Mouse (Mus musculus): ENCODE data around the gene Slc5a5. TPM values are rescaled to one million over a fixed set of nuclear protein-coding genes. Genes with fewer than 3 reads are reported as not detected.
"Not testable (repeated sequence)": the region's sequence is repeated elsewhere in the genome, so short reads cannot be mapped to it uniquely, and the experiment has no call there.

Slc5a5 gene
- total RNA-seq, 2 experiments from 2014 or later, result 0.14 to 0.17 TPM

DNA sequence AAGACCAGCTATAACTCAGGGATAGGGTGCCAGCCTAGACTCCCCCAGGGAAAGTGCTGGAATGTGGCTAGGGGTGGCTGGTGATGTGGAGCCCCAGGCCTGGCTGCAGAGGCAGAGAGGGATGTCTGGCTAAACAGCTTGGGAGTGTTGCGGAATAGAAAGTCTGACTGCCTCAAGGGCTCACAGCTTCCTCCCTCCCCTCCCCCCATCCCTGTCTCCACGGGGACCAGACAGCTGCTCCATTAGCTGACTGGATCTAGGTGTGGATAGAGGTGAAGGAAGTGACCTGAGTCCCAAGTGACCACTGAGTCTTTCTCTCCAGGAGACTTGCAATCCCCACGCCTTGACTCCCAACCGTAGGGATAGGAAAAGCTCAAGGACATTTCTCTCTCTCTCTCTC is 10.6 kb upstream of the Slc5a5 start:
- DNase-seq (ENCODE audit: low spot score in 2 of 2), result no peak

DNA sequence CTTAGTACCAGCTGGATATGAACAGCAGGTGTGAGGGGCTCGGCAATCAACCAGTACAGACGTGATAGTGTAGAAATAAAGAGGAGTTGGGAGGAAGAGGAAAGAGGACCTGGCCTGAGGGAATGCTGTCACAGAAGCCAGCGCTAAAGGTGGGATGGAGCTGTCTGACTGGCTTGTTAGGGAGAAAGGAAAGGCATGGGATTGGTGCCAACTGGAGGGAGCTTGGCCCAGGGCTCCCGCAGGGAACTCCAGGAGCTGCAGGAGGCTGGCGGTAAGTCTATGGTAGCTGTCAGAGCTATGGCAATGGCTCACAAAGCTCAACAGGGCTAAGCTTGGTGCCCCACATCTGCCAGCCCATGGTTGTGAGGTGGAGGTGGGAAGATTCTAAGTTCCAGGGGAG is 9.7 kb upstream of the Slc5a5 start:
- no peak for DNase-seq (ENCODE audit: low spot score in 2 of 2)

DNA sequence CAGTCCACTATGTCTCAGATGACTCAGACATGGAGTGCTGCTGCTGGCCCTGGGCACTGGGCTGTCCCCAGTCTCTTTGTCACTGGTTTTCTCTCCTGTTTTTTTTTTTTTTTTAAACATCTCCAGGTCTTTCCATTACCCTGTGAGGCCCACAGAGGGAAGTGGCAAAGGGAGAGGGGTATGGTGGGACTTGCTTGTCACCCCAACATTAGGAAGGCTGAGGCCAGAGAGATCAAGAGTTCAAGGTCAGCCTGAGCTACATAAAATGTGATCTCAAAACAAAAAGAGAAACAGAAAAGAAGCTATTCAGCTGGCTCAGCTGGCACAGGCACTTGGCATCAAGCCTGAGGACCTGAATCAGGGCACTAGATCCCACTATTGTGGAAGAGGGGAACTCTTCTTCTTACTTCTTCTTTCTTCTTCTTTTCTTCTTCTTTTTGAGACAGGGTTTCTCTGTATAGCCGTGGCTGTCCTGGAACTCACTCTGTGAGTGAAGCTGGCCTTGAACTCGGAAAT is 8.4 kb upstream of the Slc5a5 start:
- DNase-seq (ENCODE audit: low spot score in 2 of 2), result no peak

DNA sequence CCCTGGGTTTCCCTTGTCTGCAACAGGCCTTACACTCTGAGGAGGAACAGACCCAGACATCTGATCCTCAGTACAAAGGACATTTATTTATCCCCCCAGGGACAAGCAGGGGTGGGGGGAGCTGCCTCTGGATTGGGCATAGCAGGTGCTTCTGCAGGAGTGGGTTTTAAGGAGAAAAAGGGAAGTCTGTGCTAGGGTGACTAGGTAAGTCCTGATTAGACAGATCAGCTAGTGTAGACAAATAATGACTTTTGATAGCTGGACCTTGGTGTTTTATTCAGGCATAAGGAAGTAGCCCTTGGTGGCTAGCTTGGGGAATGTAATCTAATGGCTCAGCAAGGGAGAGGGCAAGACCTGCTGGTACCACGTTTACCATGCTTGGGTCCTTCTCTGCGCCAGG is 6.7 kb upstream of the Slc5a5 start:
- no peak for DNase-seq (ENCODE audit: low spot score in 2 of 2)

DNA sequence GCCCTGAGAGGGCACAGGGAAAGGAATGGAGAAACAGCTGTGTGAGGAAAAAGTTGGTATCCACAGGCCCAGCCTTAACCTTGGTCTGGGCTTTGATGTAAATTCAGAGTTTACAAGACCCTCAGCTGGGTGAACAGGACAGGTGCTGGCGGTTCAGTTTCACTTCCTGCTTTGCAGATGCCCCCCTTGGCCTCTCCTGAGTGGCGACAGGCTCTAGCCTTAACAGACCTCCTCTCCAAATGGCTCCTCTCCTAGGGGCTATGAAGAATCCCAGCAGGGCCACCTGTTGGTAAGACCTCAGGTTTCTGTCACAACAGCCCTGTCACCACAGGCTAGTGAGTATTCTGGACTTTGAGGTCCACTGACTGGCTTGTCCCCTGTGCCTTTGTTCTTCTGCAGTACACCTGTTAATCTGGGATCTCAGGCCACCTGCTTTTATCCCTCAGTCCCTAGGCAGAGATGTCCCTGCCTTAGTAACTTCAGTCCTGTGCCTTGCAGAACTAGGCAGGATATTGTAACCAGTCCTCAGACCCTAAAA is 6.2 kb upstream of the Slc5a5 start:
- DNase-seq (ENCODE audit: low spot score in 2 of 2), result no peak

DNA sequence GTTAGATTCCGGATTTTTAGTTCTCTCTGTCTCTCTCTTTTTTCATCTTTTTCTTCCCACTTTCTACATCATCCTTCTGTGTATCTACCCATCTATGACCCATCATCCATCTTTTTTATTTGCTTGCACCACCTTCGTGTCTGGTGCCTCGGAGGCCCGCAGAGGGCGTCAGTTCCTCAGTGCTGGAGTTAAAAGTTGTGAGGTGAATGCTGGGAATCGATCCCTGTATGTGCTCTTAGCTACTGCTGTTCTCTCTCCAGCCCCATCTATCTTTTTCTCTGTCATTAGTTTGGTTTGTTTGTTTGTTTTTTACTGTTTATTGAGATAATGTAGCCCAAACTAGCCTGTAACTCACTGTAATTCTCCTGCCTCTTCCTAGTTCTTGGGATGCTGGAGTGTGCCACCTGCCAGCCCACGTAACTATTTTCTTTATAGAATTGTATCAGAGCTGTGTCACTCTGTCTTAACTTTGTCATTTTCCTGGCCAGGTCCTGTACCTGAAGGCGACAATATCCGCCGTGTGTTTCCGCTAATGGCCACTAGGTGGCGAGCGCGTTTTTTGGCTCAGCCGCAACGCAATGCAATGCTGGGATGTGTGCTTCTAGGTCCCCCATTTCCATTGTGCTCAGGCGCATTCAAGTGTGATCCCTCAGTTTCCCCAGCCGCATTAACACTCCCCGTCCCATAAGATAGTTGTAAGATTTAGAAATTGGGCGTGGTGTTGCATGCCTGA is 5.3 kb upstream of the Slc5a5 start:
- peak; percentile 63 to 74 for DNase-seq (ENCODE audit: low spot score in 2 of 2)

DNA sequence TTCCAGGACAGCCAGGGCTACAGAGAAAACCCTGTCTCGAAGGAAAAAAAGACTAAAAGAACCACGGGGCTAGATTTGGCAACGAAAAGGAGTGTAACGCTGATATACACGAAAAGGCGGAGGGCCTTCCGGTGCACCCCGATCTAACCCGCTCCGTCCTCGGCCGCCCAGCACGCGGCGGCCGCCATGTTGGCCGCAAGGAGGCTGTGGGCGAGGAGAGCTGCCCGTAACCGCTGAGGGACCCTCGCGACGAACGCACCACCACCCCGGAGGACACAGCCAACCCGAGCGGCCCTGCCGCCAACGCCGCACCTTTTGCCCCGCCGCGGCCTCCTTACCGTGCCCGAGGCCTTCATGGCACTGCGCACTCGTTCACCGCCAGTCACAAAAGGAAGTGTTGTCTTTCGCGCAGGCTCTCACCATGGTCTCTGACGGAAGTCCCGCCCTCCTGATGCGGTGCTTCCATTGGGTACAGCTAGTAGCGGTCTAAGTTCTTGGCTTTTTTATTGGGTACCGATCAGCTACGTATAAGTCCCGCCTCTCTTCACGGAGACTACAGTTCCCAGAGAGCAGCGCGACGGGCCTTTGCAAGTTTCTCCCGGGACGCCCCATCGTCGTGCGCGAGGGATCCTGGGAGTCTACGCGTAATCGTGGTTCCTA is 4.6 kb upstream of the Slc5a5 start, which contains the start of gene Rpl18a:
TSS of gene Rpl18a (minus strand) at position 392 of the 660 bp plus-strand sequence.
- peak; percentile 58 to 88 for DNase-seq (ENCODE audit: low spot score in 2 of 2)

DNA sequence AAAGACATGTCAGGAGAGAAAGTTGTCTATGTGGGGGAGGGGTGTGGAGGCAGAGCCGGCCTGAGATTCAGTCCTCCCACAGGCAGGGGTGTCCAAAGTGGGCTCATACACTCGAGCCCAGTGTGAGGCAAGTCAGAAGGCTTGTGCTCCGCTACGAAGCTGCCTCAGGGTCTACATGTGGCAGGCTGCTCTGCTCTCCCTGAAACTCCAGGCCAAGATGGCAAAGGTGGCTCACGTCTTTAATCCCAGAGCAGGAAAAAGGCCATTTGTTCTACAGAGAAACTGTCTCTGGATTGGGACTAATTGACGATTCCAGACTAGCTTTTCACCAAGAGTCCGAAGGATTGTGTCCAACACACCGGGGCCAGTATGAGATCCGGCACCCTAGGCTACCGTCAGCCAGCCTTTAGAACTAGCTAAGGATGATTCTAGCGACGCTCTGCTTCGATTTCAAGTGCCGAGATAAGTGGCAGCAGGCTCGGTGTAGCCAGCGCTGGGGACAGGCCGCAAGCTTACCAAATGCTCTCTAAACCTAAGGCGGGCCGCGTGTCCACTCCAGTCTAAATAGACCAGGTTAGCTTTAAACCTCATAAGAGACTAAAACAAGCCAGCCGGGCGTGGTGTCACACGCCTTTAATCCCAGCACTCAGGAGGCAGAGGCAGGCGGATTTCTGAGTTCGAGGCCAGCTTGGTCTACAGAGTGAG is 3.9 kb upstream of the Slc5a5 start:
- DNase-seq (ENCODE audit: low spot score in 2 of 2), result no peak

DNA sequence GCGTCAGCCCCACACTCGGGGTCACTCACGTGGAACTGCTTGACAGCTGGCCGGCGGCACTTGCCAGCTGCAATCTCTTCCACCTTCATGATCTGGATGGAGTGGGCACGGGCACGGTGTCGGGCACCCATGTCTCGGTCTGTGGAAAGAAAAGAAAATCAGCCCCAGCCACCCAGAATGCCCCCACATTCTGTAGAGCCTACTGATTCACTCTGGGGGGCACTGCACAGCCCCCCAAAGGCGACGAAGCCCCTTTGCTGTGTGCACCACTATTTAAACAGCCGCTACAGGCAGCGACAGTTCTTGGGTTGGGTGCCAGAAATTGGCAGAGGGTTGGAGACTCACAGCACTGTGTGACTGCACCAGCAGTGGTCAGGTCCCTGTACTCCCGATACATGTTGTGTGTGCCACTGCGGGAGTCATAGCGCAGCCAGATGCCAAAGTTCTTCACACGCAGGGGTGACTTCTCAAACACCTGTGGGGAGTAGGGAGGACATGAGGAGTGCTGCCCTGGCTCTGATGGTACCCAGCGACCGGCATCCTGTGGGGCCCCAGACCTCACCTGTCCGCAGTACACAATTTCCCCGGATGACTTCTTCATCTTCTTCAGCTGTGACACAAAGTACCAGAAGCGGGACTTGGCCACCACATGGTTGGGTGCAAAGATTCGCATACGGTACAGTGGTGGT is 3.2 kb upstream of the Slc5a5 start:
- DNase-seq (ENCODE audit: low spot score in 2 of 2), result not testable (repeated sequence)

DNA sequence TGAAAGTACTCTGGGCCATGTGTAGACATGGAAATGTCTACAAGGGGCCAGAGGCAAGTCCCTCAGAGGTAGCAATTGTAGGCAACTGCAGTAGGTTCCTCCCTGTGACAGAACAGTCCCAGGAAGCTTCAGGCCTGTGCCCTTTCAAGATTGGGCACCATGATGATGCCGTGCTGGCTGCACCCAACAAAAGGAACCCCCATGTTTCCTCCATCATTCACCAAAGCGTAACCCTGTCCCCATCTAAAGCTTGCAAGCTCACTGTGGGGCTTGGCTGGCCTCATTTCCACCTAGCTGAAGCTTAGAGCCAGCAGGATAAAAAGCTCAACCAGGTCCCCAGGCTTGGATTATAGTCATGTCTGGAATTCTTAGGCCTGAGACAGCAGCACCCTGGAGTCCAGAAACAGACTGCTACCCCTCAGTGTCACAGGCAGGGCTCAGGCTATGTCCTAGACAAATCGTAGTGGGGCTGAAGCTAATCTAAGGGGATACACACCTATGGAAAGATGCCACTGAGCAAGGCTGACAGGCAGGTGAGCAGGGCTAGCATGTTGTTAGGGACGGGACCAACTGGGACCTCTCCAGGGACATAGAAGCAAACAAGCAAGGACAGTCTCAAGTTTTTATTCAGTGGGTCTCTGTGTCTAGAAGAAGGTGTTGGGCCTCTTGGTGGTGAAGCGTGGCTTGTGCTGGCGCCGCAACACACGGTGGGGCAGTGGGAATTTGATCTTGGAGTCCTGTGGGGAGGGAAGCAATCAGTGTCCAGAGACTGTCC is 2.4 kb upstream of the Slc5a5 start:
- no peak for DNase-seq (ENCODE audit: low spot score in 2 of 2)

DNA sequence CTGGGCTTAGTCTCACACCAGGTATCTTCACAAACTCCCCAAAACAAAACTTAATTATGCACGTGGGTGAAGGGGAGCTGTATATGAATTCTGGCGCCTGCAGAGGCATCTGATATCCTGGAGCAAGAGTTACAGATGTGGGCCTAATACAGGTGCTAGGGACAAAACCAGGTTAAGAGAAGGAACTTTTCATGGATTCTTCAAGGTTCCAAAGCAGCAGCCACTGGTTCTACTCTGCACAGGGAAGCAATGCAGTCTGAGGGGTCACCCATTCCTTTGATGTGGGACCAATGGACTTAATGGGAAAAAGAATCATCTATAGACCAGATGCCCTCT is 1.8 kb upstream of the Slc5a5 start:
- no peak for DNase-seq (ENCODE audit: low spot score in 2 of 2)

DNA sequence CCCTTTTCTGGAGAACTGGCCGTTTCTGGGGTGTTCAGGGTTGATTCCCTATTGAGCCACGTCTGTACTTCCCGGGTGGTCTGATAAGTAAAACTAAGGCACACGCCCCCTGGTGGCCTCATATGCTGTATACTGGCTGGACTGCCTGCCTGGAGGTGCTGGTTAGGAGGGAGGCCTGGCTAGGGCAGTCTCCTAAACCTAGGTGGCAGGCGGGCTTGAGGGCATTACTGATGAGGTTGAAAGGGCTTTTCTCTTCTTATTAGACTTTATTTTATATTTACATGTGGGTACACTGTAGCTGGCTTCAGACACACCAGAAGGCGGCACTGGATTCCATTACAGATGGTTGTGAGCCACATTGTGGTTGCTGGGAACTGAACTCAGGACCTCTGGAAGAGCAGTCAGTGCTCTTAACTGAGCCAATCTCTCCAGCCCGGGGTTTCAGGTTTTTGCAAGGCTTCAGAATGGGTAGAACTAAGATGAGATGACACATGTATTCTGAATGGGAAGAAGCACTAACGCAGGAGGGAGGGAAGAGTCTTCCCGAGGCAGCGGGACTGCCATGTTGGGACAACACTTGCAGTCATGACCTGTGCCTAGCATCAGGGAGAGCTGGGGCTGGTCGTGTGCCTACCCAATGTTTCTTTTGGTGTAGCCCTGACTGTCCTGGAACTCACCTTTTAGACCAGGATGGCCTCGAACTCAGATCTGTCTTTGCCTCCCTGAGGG is 1.3 kb upstream of the Slc5a5 start:
- peak in 1 of 2 experiments; percentile 56 for DNase-seq (ENCODE audit: low spot score in 2 of 2)

DNA sequence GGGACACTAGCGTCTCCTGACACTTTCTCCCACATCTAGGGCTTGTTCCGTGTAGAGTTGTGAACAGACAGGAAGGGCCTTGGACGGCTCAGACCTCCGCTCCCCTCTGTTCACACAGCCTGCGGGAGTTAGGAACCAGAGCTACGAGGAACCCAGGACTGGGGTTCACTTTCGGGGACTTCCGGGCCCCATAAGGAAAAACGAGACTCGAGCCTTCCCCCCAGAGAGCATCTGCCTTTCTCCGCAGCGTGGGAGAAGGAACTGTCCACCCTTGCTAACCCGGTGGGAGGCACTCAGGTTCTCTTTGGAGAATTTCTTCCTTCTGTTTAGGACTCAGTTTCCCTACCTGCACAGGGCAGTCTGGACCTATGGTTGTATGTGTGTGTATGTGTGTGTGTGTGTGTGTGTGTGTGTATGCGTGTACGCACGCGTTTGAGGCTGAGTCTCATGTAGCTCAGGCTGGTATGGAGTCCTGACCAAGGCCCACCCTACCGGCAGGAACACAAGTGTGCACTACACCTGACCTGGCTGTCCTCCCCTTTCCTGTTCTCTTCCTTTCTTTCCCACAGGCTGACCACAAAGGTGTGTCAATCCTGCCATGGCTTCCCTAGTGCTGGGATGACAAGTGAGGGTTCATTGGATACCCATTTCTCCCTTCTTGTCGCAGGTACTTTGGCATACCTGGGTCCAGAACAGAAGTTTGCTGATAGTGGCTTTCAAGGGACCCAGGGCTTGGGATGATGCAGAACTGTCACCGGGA is 519 bp upstream of the Slc5a5 start:
- no peak for DNase-seq (ENCODE audit: low spot score in 2 of 2)

DNA sequence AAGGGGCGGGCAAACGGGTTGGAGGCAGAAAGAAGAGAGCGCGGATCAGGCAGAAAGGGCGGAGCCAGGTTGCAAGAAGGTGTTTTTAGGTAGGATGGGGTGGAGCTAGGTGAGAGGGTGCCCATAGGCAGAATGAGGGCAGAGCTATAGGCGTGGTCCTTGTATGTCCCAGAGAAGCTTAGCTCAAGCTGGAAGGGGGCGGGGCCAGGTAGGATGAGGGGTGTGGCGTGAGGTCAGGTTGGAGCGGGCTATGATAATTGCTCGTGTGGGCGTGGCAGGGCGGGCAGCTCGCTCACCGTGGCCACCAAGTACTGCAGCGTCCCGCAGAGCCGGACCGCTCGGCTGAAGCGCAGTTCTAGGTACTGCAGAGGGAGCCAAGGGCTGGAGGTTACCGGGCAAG is 1.2 kb downstream of the Slc5a5 start:
- no peak for DNase-seq (ENCODE audit: low spot score in 2 of 2)

DNA sequence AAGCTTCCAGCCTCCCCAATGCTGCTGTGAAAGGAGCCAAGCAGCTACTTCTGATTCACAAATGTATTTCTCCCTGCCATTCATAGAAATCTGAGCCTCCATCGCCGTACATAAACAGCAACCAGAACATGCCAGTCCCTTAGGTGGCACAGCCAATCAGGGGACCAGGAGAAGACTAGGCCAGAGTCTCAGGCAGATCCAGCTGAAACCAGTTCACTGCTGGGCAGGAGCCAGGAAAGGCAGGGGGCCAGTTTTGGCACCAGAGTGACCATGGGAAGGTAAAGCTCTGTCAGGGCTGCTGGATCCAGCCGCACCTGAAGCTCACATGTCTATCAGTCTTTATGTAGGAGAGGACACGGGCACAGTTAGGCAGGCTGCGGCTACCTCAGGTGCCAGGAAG is 1.9 kb downstream of the Slc5a5 start:
- DNase-seq (ENCODE audit: low spot score in 2 of 2), result no peak

DNA sequence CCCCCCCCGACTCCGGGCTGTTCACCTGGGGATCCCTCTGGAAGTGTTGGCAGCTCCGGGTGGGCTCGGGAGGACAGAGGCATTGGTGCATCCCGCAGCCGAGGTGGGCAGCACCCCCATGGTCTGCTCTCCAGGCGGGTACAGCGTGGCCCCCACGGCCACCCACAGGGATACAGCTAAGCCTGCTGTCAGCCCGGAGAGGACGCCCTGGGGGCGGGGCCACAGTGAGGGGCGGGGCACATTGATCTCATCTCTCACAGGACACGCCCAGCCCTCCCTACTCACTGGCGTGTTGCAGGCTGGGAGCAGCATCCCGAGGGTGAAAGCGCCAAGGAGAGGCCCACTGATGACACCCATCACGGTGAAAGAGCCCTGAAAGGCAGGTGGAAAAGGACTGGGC is 4.9 kb downstream of the Slc5a5 start:
- no peak for DNase-seq (ENCODE audit: low spot score in 2 of 2)

DNA sequence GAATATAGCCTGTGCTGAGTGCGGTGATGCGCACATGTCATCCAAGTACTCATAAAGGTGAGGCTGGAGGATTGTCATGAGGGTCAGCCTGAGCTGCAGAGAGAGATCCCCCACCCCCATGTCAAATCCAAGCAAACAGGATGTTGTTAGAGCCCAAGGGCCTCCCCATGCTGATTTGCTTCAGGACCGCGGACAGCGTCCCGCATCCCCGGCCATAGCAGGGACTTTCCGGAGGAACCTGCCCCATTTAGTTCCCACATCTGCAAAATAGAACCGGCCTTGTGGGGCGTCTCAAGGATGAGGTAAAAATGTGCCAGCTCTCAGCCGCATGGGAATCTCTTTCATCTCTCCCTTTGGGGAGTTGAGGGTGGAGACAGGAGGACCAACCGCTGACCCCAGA is 6.9 kb downstream of the Slc5a5 start:
- no peak for DNase-seq (ENCODE audit: low spot score in 2 of 2)

DNA sequence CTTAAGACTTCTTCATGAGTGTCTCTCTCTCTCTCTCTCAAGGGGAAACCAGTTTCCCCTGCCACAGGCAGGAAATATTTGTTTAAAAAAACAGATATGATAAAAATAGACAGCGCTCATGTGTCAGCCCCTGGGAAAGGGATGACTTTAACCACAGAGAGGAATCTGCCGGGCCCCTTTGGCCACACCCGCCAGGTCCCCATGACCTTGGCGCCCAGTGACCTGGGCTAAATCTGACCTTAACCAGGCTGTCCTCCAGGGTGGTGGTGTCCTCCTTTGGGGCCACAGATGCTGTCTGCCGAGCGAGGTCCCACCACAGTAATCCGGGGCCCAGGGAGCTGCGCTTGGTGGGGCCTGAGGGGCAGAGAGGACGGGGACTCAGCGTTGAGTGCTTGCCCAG is 7.9 kb downstream of the Slc5a5 start:
- DNase-seq (ENCODE audit: low spot score in 2 of 2), result no peak

DNA sequence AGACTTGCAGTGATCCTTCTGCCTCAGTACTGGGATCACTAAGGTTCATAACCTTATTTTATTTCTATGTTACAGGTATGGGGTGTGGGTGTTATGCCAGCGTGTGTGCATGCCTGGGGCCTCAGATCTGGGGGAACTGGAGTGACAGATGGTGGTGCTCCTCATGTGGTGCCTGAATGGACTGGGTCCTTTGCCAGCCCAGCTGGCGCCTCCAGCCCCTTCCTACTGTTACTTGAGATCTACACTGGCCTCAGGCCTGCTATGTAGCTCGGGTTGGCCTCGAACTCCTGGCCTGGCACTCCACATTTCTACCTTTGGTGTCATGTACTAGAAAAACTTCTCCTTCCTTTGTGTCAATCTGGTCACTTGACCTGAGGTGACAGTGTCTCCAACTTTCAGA is 8.4 kb downstream of the Slc5a5 start:
- no peak for DNase-seq (ENCODE audit: low spot score in 2 of 2)
